Mouse (Mus musculus): ENCODE data around the gene Ubr2.

- TF ChIP-seq CTCF (IDR thresholded peaks at IDR 0.05; ENCODE audit: extremely low read depth, insufficient read depth, low read length), result no peak
- no peak for TF ChIP-seq POLR2A (IDR thresholded peaks at IDR 0.05; ENCODE audit: extremely low read depth, insufficient read depth, low read length)
Observed at GRCm38 (mm10) chr17:47055121-47055520, 44.8 kb upstream of the Ubr2 start.

Data from cortical plate, adult 2 months (tissue).